Mouse (Mus musculus) bone marrow macrophage, adult 2 months (primary cell): Measurements from ENCODE around the gene C77080. TPM values are rescaled to one million over a fixed set of nuclear protein-coding genes. Genes with fewer than 3 reads are reported as not detected.

Source experiments
- H3K27ac ChIP-seq: 2 replicates; pipeline ENCODE4 v1.5.1; 2012; ENCODE audit warnings: low read depth, low read length; ENCODE audit not compliant: insufficient read depth
- H3K4me1 ChIP-seq: 2 replicates; pipeline ENCODE4 v1.6.1; 2012; ENCODE audit warnings: low read length; ENCODE audit not compliant: control insufficient read depth, insufficient read depth
- H3K4me3 ChIP-seq: 2 replicates; pipeline ENCODE4 v1.5.1; 2012; ENCODE audit warnings: mild to moderate bottlenecking, low read length, moderate library complexity; ENCODE audit not compliant: insufficient read depth
- CTCF ChIP-seq: IDR thresholded peaks from 2 replicates; pipeline ENCODE4 v1.5.1; 2012; ENCODE audit warnings: low read depth, mild to moderate bottlenecking, low read length, moderate library complexity
- POLR2A ChIP-seq: IDR thresholded peaks from 2 replicates; pipeline ENCODE4 v1.6.1; 2012; ENCODE audit warnings: mild to moderate bottlenecking, low read depth, low read length, borderline replicate concordance
- polyA plus RNA-seq: library from polyadenylated mRNA; stranded (reverse); fragments of >200 nt; gene quantifications from 2 replicates; pipeline ENCODE4 v1.2.4, GENCODE M21; 2012; ENCODE audit not compliant: missing spikeins, insufficient read depth, insufficient read length

Gene C77080
- polyA plus RNA-seq: 5.0 and 6.3 TPM in 2 replicates

DNA sequence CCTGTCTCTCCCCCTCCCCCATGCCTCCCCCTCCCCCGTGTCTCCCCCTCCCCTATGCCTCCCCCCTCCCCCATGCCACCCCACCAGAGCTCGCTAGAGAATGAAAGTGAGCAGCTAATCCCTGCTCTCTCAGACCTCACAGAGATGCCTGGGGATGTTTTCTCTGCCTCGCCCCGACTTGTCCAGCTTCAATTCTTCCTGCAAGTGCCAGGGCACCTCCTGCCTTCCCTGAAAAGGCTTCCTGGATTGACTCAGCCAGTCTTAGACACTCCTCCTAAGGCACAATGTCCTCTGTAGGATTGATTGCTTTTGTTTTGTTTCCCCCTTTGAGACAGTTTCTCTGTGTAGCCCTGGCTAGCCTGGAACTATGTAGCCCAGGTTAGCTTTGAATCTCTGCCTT, at the start of gene C77080:
TSS of gene C77080 (minus strand) at position 209 of the 400 bp plus-strand sequence.
- Histone ChIP-seq H3K4me3 (no peak within 1 kb of the TSS), H3K4me1 (peaks cover 52% of the 10 kb centered on the region), H3K27ac (peak within 1 kb of the TSS; percentile 13; the same call in 1 of the 2 replicates)
- TF ChIP-seq CTCF: no peak
- no peak for TF ChIP-seq POLR2A

DNA sequence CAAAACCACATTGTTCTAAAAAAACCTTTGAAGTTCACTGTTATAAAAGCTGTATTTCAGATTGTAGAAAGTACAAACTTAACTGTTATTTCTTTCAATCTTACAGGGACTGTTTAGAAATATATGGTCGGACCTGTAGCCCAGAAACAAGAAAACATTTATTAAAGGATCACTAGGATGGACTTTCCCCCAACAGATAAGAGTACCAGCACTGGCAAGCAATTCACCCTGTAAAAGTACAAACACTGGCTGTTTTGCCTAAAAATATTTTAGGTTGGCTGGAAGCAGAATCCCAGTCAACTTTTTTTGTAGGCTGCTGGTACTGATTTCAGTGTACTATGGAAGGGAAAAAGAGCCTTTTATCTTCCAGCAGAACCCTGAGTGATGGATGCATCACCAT, 46.7 kb upstream of the C77080 start:
- Histone ChIP-seq H3K4me3 (no peak overlapping the region), H3K4me1 (no peaks in the 10 kb centered on the region), H3K27ac (no peak overlapping the region)
- TF ChIP-seq CTCF (no peak), POLR2A (no peak)

DNA sequence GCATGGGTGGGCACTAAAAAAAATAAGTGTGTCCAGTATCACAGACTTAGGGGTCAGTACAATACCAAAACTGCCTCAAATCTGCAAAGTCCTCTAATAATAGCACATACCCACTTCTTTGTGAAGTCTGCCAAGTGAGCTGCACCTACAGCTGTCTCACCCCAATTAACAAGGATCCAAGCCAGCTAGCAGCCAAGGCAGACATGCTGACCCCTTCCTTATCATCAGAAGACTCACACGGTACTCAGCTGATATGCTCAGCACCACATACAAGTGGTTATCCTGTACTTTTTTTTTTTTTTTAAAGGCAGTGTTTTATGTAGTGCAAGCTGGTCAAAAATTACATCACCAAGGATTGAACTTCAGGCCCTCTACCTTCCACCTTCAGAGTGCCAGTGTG, 43.1 kb upstream of the C77080 start:
- Histone ChIP-seq H3K4me3 (no peak overlapping the region), H3K27ac (no peak overlapping the region), H3K4me1 (no peaks in the 10 kb centered on the region)
- TF ChIP-seq POLR2A (no peak), CTCF (no peak)

DNA sequence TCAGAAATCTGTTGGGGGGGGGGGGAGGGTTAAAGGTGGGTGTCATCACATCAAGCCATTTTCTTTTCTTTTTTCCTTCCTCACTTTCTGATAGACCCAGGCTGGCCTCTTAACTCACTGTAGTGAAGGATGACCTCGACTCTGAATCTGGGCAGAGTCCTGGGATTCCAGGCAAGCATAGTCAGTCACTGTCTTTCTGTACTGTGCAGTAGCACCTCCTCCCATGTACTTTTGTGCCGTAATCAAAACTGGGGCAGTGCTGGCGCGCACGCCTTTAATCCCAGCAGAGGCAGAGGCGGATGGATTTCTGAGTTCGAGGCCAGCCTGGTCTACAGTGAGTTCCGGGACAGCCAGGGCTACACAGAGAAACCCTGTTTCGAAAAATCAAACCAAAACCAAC, 42.6 kb upstream of the C77080 start:
- TF ChIP-seq POLR2A: no peak
- TF ChIP-seq CTCF: no peak
- Histone ChIP-seq H3K27ac (no peak overlapping the region), H3K4me3 (no peak overlapping the region), H3K4me1 (no peaks in the 10 kb centered on the region)

DNA sequence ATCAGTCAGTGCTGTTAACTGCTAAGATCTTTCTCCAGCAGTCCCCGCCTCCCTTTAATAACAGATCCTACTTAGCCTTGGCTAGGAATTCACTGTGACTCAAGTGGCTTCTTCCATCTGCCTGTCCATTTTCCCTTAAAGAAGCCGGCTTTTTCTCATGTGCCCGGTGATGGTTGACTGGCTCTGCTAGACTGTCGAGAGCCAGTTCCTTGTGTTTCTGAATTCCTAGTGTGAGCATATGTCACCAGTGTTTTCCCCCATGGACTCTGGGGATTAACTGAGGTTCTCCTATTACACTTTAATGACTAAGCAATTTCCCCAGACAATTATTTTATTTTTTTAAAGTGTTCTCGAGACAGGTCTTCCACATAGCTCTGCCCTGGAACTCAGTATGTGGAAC, 42.2 kb upstream of the C77080 start:
- Histone ChIP-seq H3K27ac (no peak overlapping the region), H3K4me1 (no peaks in the 10 kb centered on the region), H3K4me3 (no peak overlapping the region)
- TF ChIP-seq CTCF (no peak), POLR2A (no peak)

DNA sequence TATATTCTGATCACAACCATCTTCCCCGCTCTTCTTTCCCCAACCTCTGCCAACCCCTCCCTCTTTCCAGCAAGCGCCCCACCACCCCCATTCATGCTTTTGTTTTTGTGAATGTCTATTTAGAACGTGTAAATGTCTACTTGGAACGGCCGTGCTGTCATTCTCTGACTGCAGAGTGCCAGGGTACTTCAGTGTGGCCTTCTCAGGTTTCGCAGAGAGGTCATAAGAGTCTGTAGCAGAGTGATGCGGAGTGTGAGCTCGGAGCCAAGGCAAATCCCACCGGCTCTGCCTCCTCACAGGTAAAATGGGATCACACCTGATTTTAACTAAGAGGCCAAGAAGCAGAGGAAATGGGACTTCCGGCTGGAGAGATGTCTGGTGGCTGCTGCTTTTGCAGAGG, 37.9 kb upstream of the C77080 start:
- H3K4me3 ChIP-seq: no peak overlapping the region
- TF ChIP-seq CTCF (no peak), POLR2A (no peak)
- H3K27ac ChIP-seq: no peak overlapping the region
- H3K4me1 ChIP-seq: no peaks in the 10 kb centered on the region

DNA sequence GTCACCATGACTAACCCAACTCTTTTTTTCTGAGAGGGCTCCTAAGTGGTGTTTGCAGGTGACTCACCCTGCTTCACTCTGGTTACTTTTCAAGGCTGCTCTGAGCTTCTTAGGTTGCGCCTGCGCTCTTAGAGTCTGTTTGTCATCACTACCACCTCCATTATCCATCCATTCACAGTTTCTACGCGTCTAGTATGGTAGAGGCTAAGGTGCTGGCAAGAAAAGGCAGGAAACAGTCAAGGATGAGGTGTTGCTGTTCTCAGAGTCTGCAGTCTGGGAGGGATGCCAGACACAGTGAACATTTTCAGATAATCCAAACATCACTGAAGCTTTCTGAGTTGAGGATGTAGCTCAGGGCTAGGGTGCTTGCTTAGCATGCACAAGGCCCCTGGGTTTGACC, 36.5 kb upstream of the C77080 start:
- TF ChIP-seq POLR2A (no peak), CTCF (no peak)
- Histone ChIP-seq H3K4me3 (no peak overlapping the region), H3K4me1 (no peaks in the 10 kb centered on the region), H3K27ac (no peak overlapping the region)

DNA sequence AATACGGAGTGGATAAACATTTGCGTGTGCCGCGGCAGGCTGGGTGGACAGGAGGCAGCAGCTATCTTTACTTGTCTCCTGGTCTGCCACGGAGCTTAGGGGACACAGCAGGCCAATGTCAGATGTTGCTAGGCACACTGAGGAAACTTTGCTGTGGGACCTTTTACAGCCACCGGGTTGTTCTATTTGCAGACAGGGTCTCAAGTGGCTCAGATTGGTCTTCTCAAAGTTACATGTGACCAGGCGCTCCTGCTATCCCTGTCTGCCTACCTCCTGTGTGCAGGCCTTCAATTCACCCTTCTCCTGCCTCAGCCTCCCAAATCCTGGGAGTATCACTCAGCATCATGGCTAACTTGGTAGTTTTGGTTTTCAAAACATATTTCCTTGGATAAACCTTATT, 34.9 kb upstream of the C77080 start:
- H3K4me3 ChIP-seq: no peak overlapping the region
- H3K27ac ChIP-seq: no peak overlapping the region
- no peak for TF ChIP-seq CTCF
- TF ChIP-seq POLR2A: no peak
- no peaks in the 10 kb centered on the region for H3K4me1 ChIP-seq

DNA sequence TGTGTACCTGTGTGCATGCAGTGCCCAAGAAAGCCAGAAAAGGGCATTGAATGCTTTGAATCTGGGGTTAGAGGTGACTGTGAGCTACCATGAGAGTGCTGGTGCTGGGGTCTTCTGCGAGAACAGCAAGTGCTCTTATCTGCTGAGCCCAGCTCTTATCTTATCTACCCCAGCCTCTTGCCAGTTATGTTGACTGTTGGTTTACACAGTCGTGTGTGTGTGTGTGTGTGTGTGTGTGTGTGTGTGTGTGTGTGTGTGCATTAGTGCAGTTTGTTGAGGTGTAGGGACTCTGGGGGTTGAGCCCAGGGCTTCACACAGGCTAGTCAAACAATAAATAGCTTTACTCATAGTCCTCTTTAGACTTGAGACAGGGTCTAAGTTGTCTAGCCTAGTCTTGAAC, 34.0 kb upstream of the C77080 start:
- TF ChIP-seq POLR2A (no peak), CTCF (no peak)
- H3K27ac ChIP-seq: no peak overlapping the region
- no peak overlapping the region for H3K4me3 ChIP-seq
- no peaks in the 10 kb centered on the region for H3K4me1 ChIP-seq

DNA sequence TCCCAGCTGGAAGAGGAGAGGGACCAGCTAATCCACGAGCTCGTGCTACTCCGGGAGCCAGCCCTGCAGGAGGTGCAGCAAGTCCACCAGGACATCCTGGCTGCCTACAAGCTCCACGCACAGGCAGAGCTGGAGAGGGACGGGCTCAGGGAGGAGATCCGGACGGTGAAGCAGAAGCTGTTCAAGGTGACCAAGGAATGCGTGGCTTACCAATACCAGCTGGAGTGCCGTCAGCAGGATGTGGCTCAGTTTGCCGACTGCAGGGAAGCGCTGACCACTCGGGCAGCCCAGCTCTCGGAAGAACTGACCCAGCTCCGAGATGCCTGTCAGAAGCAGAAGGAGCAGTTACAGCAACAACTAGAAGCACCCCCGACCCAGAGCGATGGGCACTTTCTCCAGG, 32.5 kb upstream of the C77080 start:
- TF ChIP-seq POLR2A: no peak
- TF ChIP-seq CTCF: no peak
- Histone ChIP-seq H3K4me3 (no peak overlapping the region), H3K27ac (no peak overlapping the region), H3K4me1 (no peaks in the 10 kb centered on the region)

DNA sequence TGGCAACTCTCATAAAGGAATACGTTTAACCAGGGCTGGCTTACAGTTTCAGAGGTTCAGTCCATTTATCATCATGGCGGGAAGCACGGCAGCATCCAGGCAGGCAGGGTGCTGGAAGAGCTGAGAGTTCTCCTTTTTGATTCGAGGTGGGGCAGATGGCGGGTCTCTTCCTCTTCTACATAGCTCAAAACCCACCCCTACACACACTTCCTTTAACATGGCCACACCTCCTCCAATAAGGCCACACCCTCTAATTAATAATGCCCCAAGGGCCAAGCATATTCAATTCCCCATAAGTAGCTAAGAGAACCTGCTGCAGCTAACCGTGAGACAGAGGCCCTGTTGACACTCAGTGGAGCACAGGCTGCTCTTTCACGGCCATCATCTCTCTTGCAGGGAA, 31.6 kb upstream of the C77080 start:
- H3K4me3 ChIP-seq: no peak overlapping the region
- H3K4me1 ChIP-seq: no peaks in the 10 kb centered on the region
- TF ChIP-seq CTCF (no peak), POLR2A (no peak)
- no peak overlapping the region for H3K27ac ChIP-seq
